ENCODE assay signal across 8 mouse cellular contexts in genomic region chr5:138264207-138264578, GRCm38 (mm10). TPM values are rescaled to one million over a fixed set of nuclear protein-coding genes. Genes with fewer than 3 reads are reported as not detected.
DNase-seq lines count a peak whose midpoint lies in the region; ATAC-seq and TF ChIP-seq lines count a peak whose summit lies in the region.

No protein-coding gene starts in this region.

- peaks cover 23% of the 10 kb centered on the region for H3K36me3 ChIP-seq in lung, embryonic 16.5 days (ENCODE audit: control insufficient read depth, insufficient read depth, low read length)
- H3K36me3 ChIP-seq in limb, embryonic 13.5 days: peaks cover 45% of the 10 kb centered on the region
- peaks cover 26% of the 10 kb centered on the region for H3K36me3 ChIP-seq in small intestine, adult 2 months (ENCODE audit: control insufficient read depth, insufficient read depth, low read length)

- peak overlapping the region; percentile 99 for H3K4me2 ChIP-seq in lung, embryonic 16.5 days (ENCODE audit: low read depth, low read length)
- peak overlapping the region; percentile 95 for H3K4me2 ChIP-seq in limb, embryonic 13.5 days (replicated peaks)

- peak overlapping the region; percentile 55; the same call in 1 of the 2 replicates for H3K27ac ChIP-seq in lung, embryonic 16.5 days (ENCODE audit: low read length)
- 0 out of 2 replicates have a peak overlapping the region, but pooled peaks have one; percentile 28 for H3K27ac ChIP-seq in limb, embryonic 13.5 days
- 0 out of 2 replicates have a peak overlapping the region, but pooled peaks have one; percentile 18 for H3K27ac ChIP-seq in small intestine, adult 2 months (ENCODE audit: insufficient read depth, low read depth, low read length)

- no peaks in the 10 kb centered on the region for H3K27me3 ChIP-seq in lung, embryonic 16.5 days (ENCODE audit: control insufficient read depth, insufficient read depth, low read depth, low read length)
- no peaks in the 10 kb centered on the region for H3K27me3 ChIP-seq in limb, embryonic 13.5 days
- no peaks in the 10 kb centered on the region for H3K27me3 ChIP-seq in small intestine, adult 2 months (ENCODE audit: control insufficient read depth, insufficient read depth, low read length)

- no peak for TF ChIP-seq POLR2A in small intestine, adult 2 months (IDR thresholded peaks at IDR 0.05; ENCODE audit: low read depth, low read length)

- 13% methylated on average over 6 of the region's 6 CpGs for WGBS in lung, embryonic 16.5 days
- 12% methylated on average over 6 of the region's 6 CpGs for WGBS in limb, embryonic 13.5 days
- 9% methylated on average over 6 of the region's 6 CpGs for WGBS in small intestine, adult 2 months

- peak overlapping the region; percentile 93 for H3K9ac ChIP-seq in lung, embryonic 16.5 days (ENCODE audit: low read length)
- H3K9ac ChIP-seq in limb, embryonic 13.5 days: peak overlapping the region; percentile 98

- H3K4me3 ChIP-seq in lung, embryonic 16.5 days (ENCODE audit: low read length): peak overlapping the region; percentile 94
- peak overlapping the region; percentile 90 for H3K4me3 ChIP-seq in limb, embryonic 13.5 days
- H3K4me3 ChIP-seq in small intestine, adult 2 months (ENCODE audit: low read depth, low read length): peak overlapping the region; percentile 94

- H3K9me3 ChIP-seq in lung, embryonic 16.5 days (ENCODE audit: control insufficient read depth, low read length): no peaks in the 10 kb centered on the region
- H3K9me3 ChIP-seq in limb, embryonic 13.5 days: no peaks in the 10 kb centered on the region

- ATAC-seq in lung, embryonic 16.5 days (ENCODE audit: low read depth): peak; percentile 7; the same call in 1 of the 2 replicates
- 0 out of 2 replicates have a peak, but pooled peaks have one; percentile 9 for ATAC-seq in erythroid progenitor cell, adult 5-6 weeks (replicated peaks; ENCODE audit: low FRiP score, poor library complexity, severe bottlenecking)
- no peak for ATAC-seq in limb, embryonic 13.5 days (ENCODE audit: low FRiP score, low read depth)

- TF ChIP-seq CTCF in small intestine, adult 2 months (IDR thresholded peaks at IDR 0.05; ENCODE audit: extremely low read depth, insufficient read length, insufficient replicate concordance, low read depth, low read length): no peak

- peaks cover 18% of the 10 kb centered on the region for H3K4me1 ChIP-seq in lung, embryonic 16.5 days (replicated peaks; ENCODE audit: control insufficient read depth, insufficient read depth, low read length)
- peaks cover 19% of the 10 kb centered on the region for H3K4me1 ChIP-seq in limb, embryonic 13.5 days
- peaks cover 9% of the 10 kb centered on the region; the same call in 1 of the 2 replicates for H3K4me1 ChIP-seq in small intestine, adult 2 months (ENCODE audit: control insufficient read depth, insufficient read depth, insufficient read length, low read length)

- DNase-seq in lung, postnatal 14 days: no peak
- no peak for DNase-seq in ovary, postnatal 36 days (ENCODE audit: low spot score)
- no peak for DNase-seq in adrenal gland, postnatal 36 days
- DNase-seq in thymus, postnatal 4 days: no peak

RNA-seq across cellular contexts. Expression of gene BC037034, which starts 0.4 kb away (rescaled TPM):
- 3.8 and 6.2 TPM in 2 replicates for polyA plus RNA-seq in lung, embryonic 16.5 days (2015; fragmentation: Nextera tagmentation; extraction: Ambion mirVana)
- total RNA-seq in erythroid progenitor cell, adult 5-6 weeks (2015; ENCODE audit: low replicate concordance): 15.5 and 16.8 TPM in 2 replicates
- total RNA-seq in erythroid progenitor cell, adult 5-6 weeks (2017; ENCODE audit: low replicate concordance): 7.6 and 8.9 TPM in 2 replicates
- 4.4 and 5.2 TPM in 2 replicates for polyA plus RNA-seq in limb, embryonic 13.5 days (2015; fragmentation: Nextera tagmentation; extraction: Ambion mirVana)
- 34.7 and 56.7 TPM in 2 replicates for polyA plus RNA-seq in small intestine, adult 2 months (2012; rRNA removed)
- total RNA-seq in adrenal gland, postnatal 36 days (2021): 10 to 100 TPM; 20.6 to 30.4 TPM

RNA-seq across cellular contexts. Expression of gene Gal3st4, which starts 8.4 kb away (rescaled TPM):
- polyA plus RNA-seq in lung, embryonic 16.5 days (2015; fragmentation: Nextera tagmentation; extraction: Ambion mirVana): 1.2 and 1.5 TPM in 2 replicates
- total RNA-seq in erythroid progenitor cell, adult 5-6 weeks (2015; ENCODE audit: low replicate concordance): not detected in 2 replicates
- total RNA-seq in erythroid progenitor cell, adult 5-6 weeks (2017; ENCODE audit: low replicate concordance): not detected in 2 replicates
- polyA plus RNA-seq in limb, embryonic 13.5 days (2015; fragmentation: Nextera tagmentation; extraction: Ambion mirVana): 3.3 and 4.5 TPM in 2 replicates
- 0.15 and 0.28 TPM in 2 replicates for polyA plus RNA-seq in small intestine, adult 2 months (2012; rRNA removed)
- total RNA-seq in adrenal gland, postnatal 36 days (2021): under 1 TPM in 1 of 2 experiments, not detected in 1; 0.17 TPM

RNA-seq across cellular contexts. Expression of gene Lamtor4, which starts 8.9 kb away (rescaled TPM):
- polyA plus RNA-seq in lung, embryonic 16.5 days (2015; fragmentation: Nextera tagmentation; extraction: Ambion mirVana): 56.7 and 62.1 TPM in 2 replicates
- 22.3 and 26.4 TPM in 2 replicates for total RNA-seq in erythroid progenitor cell, adult 5-6 weeks (2015; ENCODE audit: low replicate concordance)
- total RNA-seq in erythroid progenitor cell, adult 5-6 weeks (2017; ENCODE audit: low replicate concordance): 4.6 and 5.4 TPM in 2 replicates
- polyA plus RNA-seq in limb, embryonic 13.5 days (2015; fragmentation: Nextera tagmentation; extraction: Ambion mirVana): 63.5 and 64.7 TPM in 2 replicates
- polyA plus RNA-seq in small intestine, adult 2 months (2012; rRNA removed): 87.3 and 168 TPM in 2 replicates
- total RNA-seq in adrenal gland, postnatal 36 days (2021): 10 to 100 TPM; 76.3 to 99.9 TPM

RNA-seq across cellular contexts. Expression of gene Gm43720, which starts 15.6 kb away (rescaled TPM):
- 0.13 and 0.19 TPM in 2 replicates for polyA plus RNA-seq in lung, embryonic 16.5 days (2015; fragmentation: Nextera tagmentation; extraction: Ambion mirVana)
- total RNA-seq in erythroid progenitor cell, adult 5-6 weeks (2015; ENCODE audit: low replicate concordance): not detected in 2 replicates
- not detected in 2 replicates for total RNA-seq in erythroid progenitor cell, adult 5-6 weeks (2017; ENCODE audit: low replicate concordance)
- 0.13 and 0.29 TPM in 2 replicates for polyA plus RNA-seq in limb, embryonic 13.5 days (2015; fragmentation: Nextera tagmentation; extraction: Ambion mirVana)
- polyA plus RNA-seq in small intestine, adult 2 months (2012; rRNA removed): not detected in 2 replicates
- not detected for total RNA-seq in adrenal gland, postnatal 36 days (2021)

RNA-seq across cellular contexts. Expression of gene Gpc2, which starts 15.6 kb away (rescaled TPM):
- polyA plus RNA-seq in lung, embryonic 16.5 days (2015; fragmentation: Nextera tagmentation; extraction: Ambion mirVana): 16.7 and 17.1 TPM in 2 replicates
- not detected in 2 replicates for total RNA-seq in erythroid progenitor cell, adult 5-6 weeks (2015; ENCODE audit: low replicate concordance)
- 0.39 TPM in 1 of 2 replicates, not detected in the other for total RNA-seq in erythroid progenitor cell, adult 5-6 weeks (2017; ENCODE audit: low replicate concordance)
- polyA plus RNA-seq in limb, embryonic 13.5 days (2015; fragmentation: Nextera tagmentation; extraction: Ambion mirVana): 52.9 and 55.6 TPM in 2 replicates
- polyA plus RNA-seq in small intestine, adult 2 months (2012; rRNA removed): 1.1 and 1.4 TPM in 2 replicates
- under 1 TPM; 0.26 to 0.36 TPM for total RNA-seq in adrenal gland, postnatal 36 days (2021)
